Mouse (Mus musculus): ENCODE results near the gene Ntan1. TPM values are rescaled to one million over a fixed set of nuclear protein-coding genes. Genes with fewer than 3 reads are reported as not detected.

The Ntan1 gene
- polyA plus RNA-seq, 1 experiment from 2014 or later, result 199 TPM

DNA sequence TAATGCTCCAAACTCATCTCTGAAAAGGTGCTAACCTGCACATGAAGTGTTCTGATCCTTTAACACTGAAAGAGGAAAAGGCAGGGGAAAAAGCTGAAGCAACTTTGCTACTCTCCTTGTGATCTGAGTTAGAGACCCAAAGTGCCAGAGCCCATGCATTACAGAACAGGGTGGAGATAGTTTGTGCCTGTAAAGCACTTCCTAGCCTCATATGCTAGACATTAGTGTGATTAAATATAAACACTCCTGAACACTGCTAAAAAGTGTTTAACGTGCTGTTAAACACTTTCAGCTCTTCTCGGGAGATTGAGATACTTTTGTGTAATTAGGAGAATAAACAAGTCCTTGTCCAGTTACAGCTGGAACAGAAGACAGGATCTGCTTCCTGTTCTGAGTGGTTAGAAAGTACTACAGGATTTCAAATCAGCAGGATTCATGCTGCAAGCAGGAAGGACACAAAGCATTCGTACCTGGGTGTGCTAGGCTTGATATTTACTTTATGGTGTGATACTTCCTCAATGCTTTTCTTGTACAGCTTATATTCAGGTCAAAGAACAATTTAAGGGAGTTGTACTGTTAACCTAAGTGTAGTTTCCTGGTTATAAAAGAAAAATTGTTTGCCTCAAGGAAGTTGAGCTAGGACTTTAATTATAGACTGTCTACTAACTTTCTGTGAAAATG is 64.6 kb downstream of the Ntan1 start:
- WGBS, result 76% methylated on average over 3 of the region's 3 CpGs
- peaks cover 14% of the 10 kb centered on the region; the same call in 1 of the 2 replicates for H3K36me3 ChIP-seq
- no peaks in the 10 kb centered on the region for H3K4me1 ChIP-seq (replicated peaks)
- H3K27me3 ChIP-seq, result no peaks in the 10 kb centered on the region
- no peak overlapping the region for H3K27ac ChIP-seq (replicated peaks)
- H3K4me2 ChIP-seq, result no peak overlapping the region
- H3K9ac ChIP-seq, result no peak overlapping the region
- ATAC-seq (ENCODE audit: low FRiP score, low read depth), result no peak
- no peaks in the 10 kb centered on the region for H3K9me3 ChIP-seq
- H3K4me3 ChIP-seq, result no peak overlapping the region

Small RNAs within 50 kb of the gene (microRNA-seq; reads per million reads assigned to microRNA genes)
- not detected for gene Gm27734

Other genes with a start within 250 kb of the Ntan1 start
- gene Parn, start 150.7 kb upstream of the Ntan1 start, polyA plus RNA-seq (2015; fragmentation: Nextera tagmentation; extraction: Ambion mirVana), result 31.2 and 31.4 TPM in 2 replicates
- 49.4 and 52.5 TPM in 2 replicates for gene Bfar, start 147.0 kb upstream of the Ntan1 start, polyA plus RNA-seq (2015; fragmentation: Nextera tagmentation; extraction: Ambion mirVana)
- gene 3110001I22Rik, start 146.9 kb upstream of the Ntan1 start, polyA plus RNA-seq (2015; fragmentation: Nextera tagmentation; extraction: Ambion mirVana), result 6.7 and 7.0 TPM in 2 replicates
- gene Pla2g10, start 87.9 kb upstream of the Ntan1 start, polyA plus RNA-seq (2015; fragmentation: Nextera tagmentation; extraction: Ambion mirVana), result 0.43 and 0.47 TPM in 2 replicates
- gene Rrn3, start 38.1 kb upstream of the Ntan1 start, polyA plus RNA-seq (2015; fragmentation: Nextera tagmentation; extraction: Ambion mirVana), result 86.7 and 89.4 TPM in 2 replicates
- gene Pdxdc1, start 84.3 kb downstream of the Ntan1 start, polyA plus RNA-seq (2015; fragmentation: Nextera tagmentation; extraction: Ambion mirVana), result 69.0 and 76.7 TPM in 2 replicates
- 33.1 and 34.9 TPM in 2 replicates for gene Mpv17l, start 84.3 kb downstream of the Ntan1 start, polyA plus RNA-seq (2015; fragmentation: Nextera tagmentation; extraction: Ambion mirVana)
- 163 and 189 TPM in 2 replicates for gene 2900011O08Rik, start 167.8 kb downstream of the Ntan1 start, polyA plus RNA-seq (2015; fragmentation: Nextera tagmentation; extraction: Ambion mirVana)
- 0.72 and 0.91 TPM in 2 replicates for gene Ifitm7, start 168.0 kb downstream of the Ntan1 start, polyA plus RNA-seq (2015; fragmentation: Nextera tagmentation; extraction: Ambion mirVana)